Mouse (Mus musculus) inflammation-experienced regulatory T-cells, adult 6 months (primary cell): ENCODE results near the gene Gm13084. TPM values are rescaled to one million over a fixed set of nuclear protein-coding genes. Genes with fewer than 3 reads are reported as not detected.
"Not testable (repeated sequence)": the region's sequence is repeated elsewhere in the genome, so short reads cannot be mapped to it uniquely, and the experiment has no call there.

ENCODE experiments used
- ATAC-seq: one replicate; pipeline ENCODE4 v1.8.0; 2017
- polyA plus RNA-seq, 3 experiments: library from polyadenylated mRNA; unstranded; fragments of 100-300 nt; shearing (Covaris generic); gene quantifications; one replicate each; pipeline ENCODE4 v1.2.1; 2017

Gene Gm13084
- not detected for polyA plus RNA-seq

DNA sequence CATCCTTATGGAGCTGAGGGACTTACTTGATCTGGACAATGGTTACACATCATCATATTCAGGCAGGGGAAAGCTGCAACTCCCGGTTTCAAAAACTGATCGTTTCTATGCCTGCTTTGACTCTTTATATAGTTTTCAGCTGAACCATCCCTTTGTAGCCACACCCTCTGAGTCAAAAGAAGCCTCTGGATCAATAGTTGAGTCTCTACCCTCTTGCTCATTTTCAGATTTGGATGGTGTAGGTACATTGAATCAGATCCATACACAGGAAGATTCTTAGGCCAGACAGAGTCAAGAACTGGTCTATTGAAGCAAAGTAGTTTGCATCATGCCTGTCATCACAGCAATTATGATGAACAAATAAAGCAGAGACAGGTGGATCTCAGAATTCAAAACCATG is at the start of gene Gm13084:
Gm13084 (minus strand) TSS at position 101 of the 400 bp plus-strand sequence.
- ATAC-seq: no peak

DNA sequence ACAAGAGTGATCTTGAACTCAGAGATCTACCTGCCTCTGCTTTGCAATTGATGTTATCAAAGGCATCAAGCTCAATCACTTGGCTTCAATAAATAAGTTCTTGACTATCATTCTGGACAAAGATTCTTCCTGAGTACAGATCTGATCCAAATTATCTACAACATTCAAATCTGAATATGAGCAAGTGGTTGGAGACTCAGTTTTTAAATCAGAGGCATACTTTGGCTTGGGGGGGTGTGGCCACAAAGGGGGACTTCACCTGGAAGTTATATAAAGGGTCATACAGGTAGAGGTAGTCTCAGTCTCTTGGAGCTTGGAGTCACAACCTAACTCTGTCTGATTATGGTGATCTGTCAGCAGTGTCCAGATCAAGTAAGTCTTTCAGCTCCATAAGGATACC is 30.3 kb upstream of the Gm13084 start, which contains the start of gene Gm13103:
Gm13103 (plus strand) TSS at position 301 of the 400 bp plus-strand sequence.
- not testable (repeated sequence) for ATAC-seq

- ATAC-seq: not testable (repeated sequence)
Measured at GRCm38 (mm10) chr4:143789052-143789451, 26.8 kb downstream of the Gm13084 start, which contains the start of gene Gm13023. TSS of gene Gm13023 (plus strand) at chr4:143789352.

Other genes starting within 250 kb of the Gm13084 start
- not detected for gene Gm13083, start 201.1 kb downstream of the Gm13084 start, polyA plus RNA-seq
- not detected for gene Gm13088, start 158.8 kb downstream of the Gm13084 start, polyA plus RNA-seq
- gene Gm13089, start 113.4 kb downstream of the Gm13084 start, polyA plus RNA-seq: not detected
- not detected for gene Gm13078, start 96.6 kb downstream of the Gm13084 start, polyA plus RNA-seq
- gene Gm13023, start 26.7 kb downstream of the Gm13084 start, polyA plus RNA-seq: not detected
- gene Gm13103, start 30.4 kb upstream of the Gm13084 start, polyA plus RNA-seq: not detected
- gene Pramef6, start 84.3 kb upstream of the Gm13084 start, polyA plus RNA-seq: not detected
- not detected for gene Pramef25, start 134.9 kb upstream of the Gm13084 start, polyA plus RNA-seq
- not detected for gene Gm13101, start 150.9 kb upstream of the Gm13084 start, polyA plus RNA-seq
- gene Pramef17, start 178.3 kb upstream of the Gm13084 start, polyA plus RNA-seq: not detected
- gene Pramel4, start 243.0 kb upstream of the Gm13084 start, polyA plus RNA-seq: under 1 TPM in 1 of 3 experiments, not detected in 2; 0.77 TPM